Mouse (Mus musculus) stomach, postnatal 0 days (tissue): Measurements from ENCODE around the gene Cox6b2.

ENCODE experiments used
- CTCF ChIP-seq: IDR thresholded peaks from 2 replicates; pipeline ENCODE4 v1.5.1; 2016; ENCODE audit warnings: antibody characterized with exemption, low read depth, mild to moderate bottlenecking, moderate library complexity
- EP300 ChIP-seq: optimal IDR thresholded peaks from 2 replicates; pipeline ENCODE3; 2016; ENCODE audit warnings: antibody characterized with exemption

DNA sequence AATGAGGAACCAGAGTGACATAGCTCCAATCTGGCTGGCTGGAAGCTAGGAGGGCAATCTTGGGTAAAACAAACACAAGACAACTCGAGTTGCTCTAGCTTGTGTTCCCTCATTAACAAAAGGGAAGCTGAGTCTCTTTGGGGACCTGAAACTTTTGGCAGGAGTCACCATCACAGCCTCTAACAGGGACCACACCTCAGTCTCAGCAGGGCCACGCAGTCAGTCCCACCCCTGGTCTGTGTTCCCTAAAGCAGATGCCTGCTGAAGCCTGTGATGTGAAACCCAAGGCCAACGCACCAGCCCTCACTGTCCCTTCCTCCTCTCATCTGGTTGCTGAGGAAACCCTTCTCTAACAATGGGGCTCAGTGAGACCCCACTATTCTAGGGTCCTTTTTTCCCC is 29.2 kb upstream of the Cox6b2 start:
- no peak for TF ChIP-seq CTCF
- TF ChIP-seq EP300: no peak
